Mouse (Mus musculus) embryonic facial prominence, embryonic 13.5 days (tissue): ENCODE measurements at regions not wholly inside any gene's neighbourhood (a gene's known extent, or its start where the extent isn't known, plus 50 kb on each side); places are given as distances from the start of the nearest gene placed in this dataset.

Experiments used
- ATAC-seq: fragments of 200-750 bp; cut with Nextera tagmentation; 2 replicates; pipeline ENCODE4 v1.8.0; 2017; ENCODE audit warnings: low read depth; ENCODE audit not compliant: insufficient number of reproducible peaks, insufficient read depth, low FRiP score, low TSS enrichment
- H3K27ac ChIP-seq: fragments of 300-500 bp; sonication (generic); 2 replicates; pipeline ENCODE4 v1.5.1; 2015; ENCODE audit warnings: moderate library complexity, mild to moderate bottlenecking, inconsistent platforms
- H3K27me3 ChIP-seq: fragments of 300-500 bp; sonication (generic); 2 replicates; pipeline ENCODE4 v1.6.1; 2015; ENCODE audit warnings: mild to moderate bottlenecking, inconsistent platforms
- H3K36me3 ChIP-seq: fragments of 300-500 bp; sonication (generic); 2 replicates; pipeline ENCODE4 v1.6.1; 2015; ENCODE audit warnings: mild to moderate bottlenecking, inconsistent platforms
- H3K4me1 ChIP-seq: fragments of 300-500 bp; sonication (generic); 2 replicates; pipeline ENCODE4 v1.6.1; 2015; ENCODE audit warnings: inconsistent platforms
- H3K4me2 ChIP-seq: fragments of 300-500 bp; sonication (generic); 2 replicates; pipeline ENCODE4 v1.6.1; 2015; ENCODE audit warnings: moderate library complexity, mild to moderate bottlenecking, inconsistent platforms
- H3K4me3 ChIP-seq: fragments of 300-500 bp; sonication (generic); 2 replicates; pipeline ENCODE4 v1.5.1; 2015; ENCODE audit warnings: mild to moderate bottlenecking, inconsistent platforms
- H3K9ac ChIP-seq: fragments of 300-500 bp; sonication (generic); 2 replicates; pipeline ENCODE4 v1.6.1; 2015; ENCODE audit warnings: mild to moderate bottlenecking, inconsistent platforms
- H3K9me3 ChIP-seq: fragments of 300-500 bp; sonication (generic); 2 replicates; pipeline ENCODE4 v1.6.1; 2016; ENCODE audit warnings: inconsistent platforms
- WGBS: fragments of 180-500 bp; shearing (Covaris S2); methylation state at CpG from one replicate; pipeline ENCODE4 v1.1.7; 2015; ENCODE audit warnings: mixed read lengths; 5-methylcytosine and 5-hydroxymethylcytosine counted together

- Histone ChIP-seq H3K4me3 (no peak overlapping the region), H3K4me1 (no peaks in the 10 kb centered on the region), H3K27ac (no peak overlapping the region), H3K9me3 (no peaks in the 10 kb centered on the region), H3K27me3 (no peaks in the 10 kb centered on the region), H3K36me3 (no peaks in the 10 kb centered on the region), H3K4me2 (no peak overlapping the region), H3K9ac (no peak overlapping the region)
- no peak for ATAC-seq
- 62% methylated on average over 2 of the region's 2 CpGs for WGBS
These were observed 59.3 kb upstream of the Nox4 start for GRCm38 (mm10) chr7:87186443-87187153.

DNA sequence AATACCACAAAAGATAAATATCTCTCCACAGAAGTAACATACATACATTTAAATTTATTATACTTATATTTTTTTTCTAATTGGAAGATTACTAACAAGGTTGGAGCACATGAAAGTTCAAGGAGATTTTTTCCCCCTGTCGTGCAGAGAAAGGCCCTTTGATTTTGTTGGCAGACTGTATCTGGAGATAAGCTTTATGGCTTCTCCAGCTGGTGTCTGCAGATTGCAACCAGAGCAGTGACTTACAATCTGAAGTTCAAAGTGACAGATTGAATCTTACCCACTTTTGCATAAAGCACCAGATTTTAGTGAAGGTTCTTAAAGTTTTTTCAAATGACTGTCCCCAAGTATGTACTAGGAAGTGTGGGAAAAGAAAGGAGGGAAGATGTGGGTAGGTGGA is 50.2 kb upstream of the Nox4 start:
- no peaks in the 10 kb centered on the region for H3K4me1 ChIP-seq
- no peak for ATAC-seq
- WGBS: 53% methylated on average over 1 of the region's 1 CpGs
- no peaks in the 10 kb centered on the region for H3K27me3 ChIP-seq
- H3K4me2 ChIP-seq: no peak overlapping the region
- H3K9ac ChIP-seq: no peak overlapping the region
- no peaks in the 10 kb centered on the region for H3K9me3 ChIP-seq
- no peak overlapping the region for H3K4me3 ChIP-seq
- no peak overlapping the region for H3K27ac ChIP-seq
- no peaks in the 10 kb centered on the region for H3K36me3 ChIP-seq
